Comparison of ENCODE assay signal across 16 mouse cellular contexts in genomic region chr4:12799564-12799963, GRCm38 (mm10).
DNase-seq lines count a peak whose midpoint lies in the region; ATAC-seq lines count a peak whose summit lies in the region.
"Had no signal": no experiment of that assay in that cellular context is flagged by ENCODE, and none has a peak within 500 bp of the region (broad histone marks: within the 10 kb centered on the region; RNA-seq: fewer than 3 reads in every experiment).

No protein-coding gene starts in this region.

- H3K27ac ChIP-seq in forebrain, embryonic 12.5 days = no peak overlapping the region
- no peak overlapping the region for H3K27ac ChIP-seq in forebrain, embryonic 11.5 days (ENCODE audit: low read depth, low read length)
- peak overlapping the region; percentile 36; the same call in 1 of the 2 replicates for H3K27ac ChIP-seq in forebrain, embryonic 15.5 days (replicated peaks)
- H3K27ac ChIP-seq: embryonic facial prominence, embryonic 15.5 days; hindbrain, embryonic 13.5 days; midbrain, embryonic 15.5 days had no signal

- no peaks in the 10 kb centered on the region for H3K9me3 ChIP-seq in forebrain, embryonic 12.5 days
- H3K9me3 ChIP-seq in forebrain, embryonic 11.5 days (ENCODE audit: control insufficient read depth, low read length) = no peaks in the 10 kb centered on the region
- no peaks in the 10 kb centered on the region for H3K9me3 ChIP-seq in forebrain, embryonic 15.5 days
- H3K9me3 ChIP-seq: embryonic facial prominence, embryonic 15.5 days; hindbrain, embryonic 13.5 days; midbrain, embryonic 15.5 days had no signal

- no peak for DNase-seq in forebrain, embryonic 11.5 days (ENCODE audit: low spot score)
- peak; percentile 80 for DNase-seq in layer of hippocampus, adult 9-11 months
- DNase-seq in right cerebral cortex, adult 2 months (ENCODE audit: low spot score in 2 of 2) = peak; percentile 52 to 54
- DNase-seq in adrenal gland, postnatal 25 days = no peak
- DNase-seq: cerebellum, adult 9-10 months; kidney, adult 8-10 months; lung, postnatal 36 days had no signal

- ATAC-seq in forebrain, embryonic 12.5 days (ENCODE audit: low FRiP score) = peak; percentile 30; the same call in 1 of the 2 replicates
- ATAC-seq in forebrain, embryonic 11.5 days (replicated peaks; ENCODE audit: low FRiP score) = no peak
- peak; percentile 91 for ATAC-seq in forebrain, embryonic 15.5 days (replicated peaks)
- no peak for ATAC-seq in megakaryocyte-erythroid progenitor cell, adult 5-6 weeks (replicated peaks; ENCODE audit: low FRiP score, low TSS enrichment, poor library complexity, severe bottlenecking)
- no peak for ATAC-seq in monocyte, adult 5-6 weeks (replicated peaks; ENCODE audit: insufficient number of reproducible peaks, low FRiP score, low TSS enrichment, poor library complexity, severe bottlenecking)
- ATAC-seq: midbrain, embryonic 15.5 days had no signal

- no peak overlapping the region for H3K4me3 ChIP-seq in forebrain, embryonic 12.5 days (replicated peaks)
- no peak overlapping the region for H3K4me3 ChIP-seq in forebrain, embryonic 11.5 days (ENCODE audit: low read depth, low read length)
- H3K4me3 ChIP-seq in forebrain, embryonic 15.5 days = no peak overlapping the region
- H3K4me3 ChIP-seq: embryonic facial prominence, embryonic 15.5 days; hindbrain, embryonic 13.5 days; midbrain, embryonic 15.5 days had no signal

- WGBS in forebrain, embryonic 12.5 days = 73% methylated on average over 5 of the region's 5 CpGs
- WGBS in forebrain, embryonic 11.5 days = 81% methylated on average over 5 of the region's 5 CpGs
- WGBS in forebrain, embryonic 15.5 days = 38% methylated on average over 5 of the region's 5 CpGs

- H3K27me3 ChIP-seq in forebrain, embryonic 12.5 days = no peaks in the 10 kb centered on the region
- no peaks in the 10 kb centered on the region for H3K27me3 ChIP-seq in forebrain, embryonic 11.5 days (ENCODE audit: control insufficient read depth, insufficient read depth, low read length)
- no peaks in the 10 kb centered on the region for H3K27me3 ChIP-seq in forebrain, embryonic 15.5 days
- H3K27me3 ChIP-seq: embryonic facial prominence, embryonic 15.5 days; hindbrain, embryonic 13.5 days; midbrain, embryonic 15.5 days had no signal

- no peak overlapping the region for H3K4me2 ChIP-seq in forebrain, embryonic 12.5 days
- no peak overlapping the region for H3K4me2 ChIP-seq in forebrain, embryonic 11.5 days (ENCODE audit: low read depth, low read length, severe bottlenecking)
- no peak overlapping the region for H3K4me2 ChIP-seq in forebrain, embryonic 15.5 days (replicated peaks)
- H3K4me2 ChIP-seq: embryonic facial prominence, embryonic 15.5 days; heart, embryonic 11.5 days; hindbrain, embryonic 13.5 days; liver, embryonic 11.5 days; midbrain, embryonic 15.5 days had no signal

- H3K36me3 ChIP-seq in forebrain, embryonic 12.5 days (replicated peaks) = no peaks in the 10 kb centered on the region
- no peaks in the 10 kb centered on the region for H3K36me3 ChIP-seq in forebrain, embryonic 11.5 days (ENCODE audit: control insufficient read depth, insufficient read depth, low read length)
- H3K36me3 ChIP-seq in forebrain, embryonic 15.5 days = no peaks in the 10 kb centered on the region
- H3K36me3 ChIP-seq: embryonic facial prominence, embryonic 15.5 days; hindbrain, embryonic 13.5 days; midbrain, embryonic 15.5 days had no signal

- no peaks in the 10 kb centered on the region for H3K4me1 ChIP-seq in forebrain, embryonic 12.5 days
- H3K4me1 ChIP-seq in forebrain, embryonic 11.5 days (replicated peaks; ENCODE audit: control insufficient read depth, insufficient read depth, low read length) = no peaks in the 10 kb centered on the region
- H3K4me1 ChIP-seq in forebrain, embryonic 15.5 days = no peaks in the 10 kb centered on the region
- H3K4me1 ChIP-seq: embryonic facial prominence, embryonic 15.5 days; hindbrain, embryonic 13.5 days; midbrain, embryonic 15.5 days had no signal

- H3K9ac ChIP-seq in forebrain, embryonic 12.5 days = no peak overlapping the region
- no peak overlapping the region for H3K9ac ChIP-seq in forebrain, embryonic 11.5 days (ENCODE audit: low read length)
- H3K9ac ChIP-seq in forebrain, embryonic 15.5 days (replicated peaks) = no peak overlapping the region
- H3K9ac ChIP-seq: embryonic facial prominence, embryonic 15.5 days; hindbrain, embryonic 13.5 days; midbrain, embryonic 15.5 days had no signal

Comparison
In these comparisons a context has a peak if more than half of its experiments do, and no peak if none do; other contexts are left out.
1. ATAC-seq: peak in forebrain, embryonic 12.5 days (single experiment) and forebrain, embryonic 15.5 days (single experiment); none in forebrain, embryonic 11.5 days (single experiment), megakaryocyte-erythroid progenitor cell, adult 5-6 weeks (single experiment) and monocyte, adult 5-6 weeks (single experiment).
2. DNase-seq: peak in layer of hippocampus, adult 9-11 months (single experiment) and right cerebral cortex, adult 2 months (2 of 2); none in forebrain, embryonic 11.5 days (single experiment) and adrenal gland, postnatal 25 days (single experiment).